Mouse (Mus musculus) cerebellum, adult 18-20 months (tissue): Measurements from ENCODE around the gene Nek1.

Experiments used
- DNase-seq, 2 experiments: peaks; one replicate each; pipeline ENCODE4 v3.0.0; 2021

Nek1 gene

GRCm38 (mm10) chr8:61161461-61162185 lies 168.6 kb downstream of the Nek1 start:
- no peak for DNase-seq

GRCm38 (mm10) chr8:61162186-61162566 lies 169.2 kb downstream of the Nek1 start:
- DNase-seq, result no peak

GRCm38 (mm10) chr8:61171546-61171945 lies 178.6 kb downstream of the Nek1 start:
- no peak for DNase-seq

GRCm38 (mm10) chr8:61173921-61174492 lies 181.0 kb downstream of the Nek1 start:
- DNase-seq, result no peak

- DNase-seq, result no peak
These were observed 182.9 kb downstream of the Nek1 start for GRCm38 (mm10) chr8:61175876-61176275.

GRCm38 (mm10) chr8:61177680-61178593 lies 184.9 kb downstream of the Nek1 start:
- no peak for DNase-seq

- no peak for DNase-seq
These were observed 185.7 kb downstream of the Nek1 start for GRCm38 (mm10) chr8:61178594-61179140.
